Mouse (Mus musculus): ENCODE data around the gene Cxcl17.
"Not testable (repeated sequence)": the region's sequence is repeated elsewhere in the genome, so short reads cannot be mapped to it uniquely, and the experiment has no call there.

Gene Cxcl17

GRCm38 (mm10) chr7:25412833-25413441, at the start of gene Cxcl17:
Cxcl17 (minus strand) TSS chr7:25412886.
- no peak for DNase-seq (ENCODE audit: low spot score)

DNA sequence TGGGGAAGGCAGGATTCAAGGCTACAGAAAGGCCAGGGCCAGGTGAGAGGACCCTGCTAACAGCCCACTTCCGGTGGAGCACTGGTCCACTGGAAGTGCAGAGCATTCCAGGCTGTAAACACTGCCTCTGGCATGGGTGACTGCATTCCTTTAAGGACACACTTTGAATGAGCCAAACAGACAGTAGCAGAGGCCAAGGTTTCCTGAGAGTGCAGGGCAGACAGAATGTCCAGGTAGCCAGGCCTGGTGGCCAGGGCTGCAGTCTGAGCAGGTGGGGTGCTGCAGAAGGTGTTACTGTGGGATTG, 49.3 kb upstream of the Cxcl17 start:
- DNase-seq (ENCODE audit: low spot score): not testable (repeated sequence)

DNA sequence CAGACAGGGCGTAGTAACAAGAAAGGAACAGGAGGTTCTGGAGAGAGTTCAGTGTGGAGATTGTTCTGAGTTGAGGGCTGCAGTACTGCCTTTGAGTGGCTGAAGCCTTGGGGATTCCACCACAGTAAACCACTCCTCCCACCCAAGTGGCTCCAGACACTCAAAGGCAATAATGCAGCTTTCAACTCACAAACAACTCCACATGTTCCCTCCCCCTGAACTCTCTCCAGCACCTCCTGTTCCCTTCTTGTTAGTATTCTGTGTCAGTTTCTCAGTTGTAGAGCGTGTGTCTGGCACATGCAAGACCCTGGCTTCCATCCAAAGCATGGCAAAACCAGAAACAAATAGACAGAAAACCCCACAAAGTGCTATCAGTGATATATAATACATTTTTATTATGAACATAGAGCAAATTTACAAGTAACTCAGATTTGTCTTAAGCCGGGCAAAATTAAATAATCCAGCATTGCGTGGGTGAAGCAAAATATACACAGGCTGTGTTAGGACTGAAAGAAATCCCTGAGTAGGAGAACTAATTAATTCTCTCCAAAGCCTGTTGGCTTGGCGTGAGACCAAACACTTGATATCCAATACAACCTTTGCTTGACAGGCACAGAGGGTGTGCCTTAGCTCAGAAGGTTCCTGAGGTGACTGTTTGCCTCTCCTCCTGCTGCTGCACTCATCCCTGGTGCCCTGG, 48.8 kb upstream of the Cxcl17 start:
- not testable (repeated sequence) for DNase-seq (ENCODE audit: low spot score)

DNA sequence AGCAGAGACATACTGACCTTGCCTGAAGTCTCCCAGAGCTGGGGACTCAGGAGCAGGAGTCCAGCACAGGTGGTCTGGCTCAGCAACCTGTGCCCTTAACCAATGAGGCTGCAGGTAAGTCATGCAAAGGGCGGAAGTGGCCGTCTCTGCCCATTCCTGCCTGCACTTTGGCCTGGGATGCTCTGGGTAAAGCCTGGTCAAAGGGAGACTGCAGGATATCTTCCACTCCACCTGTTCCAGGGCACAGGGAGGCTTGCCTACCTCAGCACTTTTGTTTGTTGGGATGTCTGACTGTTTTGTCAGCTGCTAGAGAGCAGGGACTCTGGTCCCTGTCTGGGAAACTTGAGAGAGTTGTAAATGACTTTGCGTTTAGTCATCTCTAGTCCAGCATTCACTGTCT, 39.4 kb upstream of the Cxcl17 start:
- DNase-seq (ENCODE audit: low spot score): no peak

GRCm38 (mm10) chr7:25449913-25450890, 37.5 kb upstream of the Cxcl17 start:
- no peak for DNase-seq (ENCODE audit: low spot score)

DNA sequence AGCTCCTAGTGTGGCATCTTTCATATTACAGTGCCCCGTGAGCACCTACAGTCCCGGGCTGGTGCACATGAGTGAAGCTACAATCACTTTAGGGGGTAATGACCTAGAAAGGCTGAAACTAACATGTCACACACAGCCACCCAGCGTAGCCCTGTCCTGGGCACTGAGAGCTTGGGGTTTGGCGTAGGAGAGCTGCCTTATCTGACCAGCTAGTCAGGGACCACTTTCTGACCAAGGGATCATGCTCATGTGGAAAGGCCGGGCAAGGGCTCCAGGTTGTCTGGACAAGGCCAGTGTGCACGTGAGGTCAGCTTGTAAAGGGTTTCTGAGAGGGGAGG, 28.1 kb upstream of the Cxcl17 start:
- DNase-seq (ENCODE audit: low spot score): no peak

GRCm38 (mm10) chr7:25439978-25440815, 27.5 kb upstream of the Cxcl17 start:
- no peak for DNase-seq (ENCODE audit: low spot score)

DNA sequence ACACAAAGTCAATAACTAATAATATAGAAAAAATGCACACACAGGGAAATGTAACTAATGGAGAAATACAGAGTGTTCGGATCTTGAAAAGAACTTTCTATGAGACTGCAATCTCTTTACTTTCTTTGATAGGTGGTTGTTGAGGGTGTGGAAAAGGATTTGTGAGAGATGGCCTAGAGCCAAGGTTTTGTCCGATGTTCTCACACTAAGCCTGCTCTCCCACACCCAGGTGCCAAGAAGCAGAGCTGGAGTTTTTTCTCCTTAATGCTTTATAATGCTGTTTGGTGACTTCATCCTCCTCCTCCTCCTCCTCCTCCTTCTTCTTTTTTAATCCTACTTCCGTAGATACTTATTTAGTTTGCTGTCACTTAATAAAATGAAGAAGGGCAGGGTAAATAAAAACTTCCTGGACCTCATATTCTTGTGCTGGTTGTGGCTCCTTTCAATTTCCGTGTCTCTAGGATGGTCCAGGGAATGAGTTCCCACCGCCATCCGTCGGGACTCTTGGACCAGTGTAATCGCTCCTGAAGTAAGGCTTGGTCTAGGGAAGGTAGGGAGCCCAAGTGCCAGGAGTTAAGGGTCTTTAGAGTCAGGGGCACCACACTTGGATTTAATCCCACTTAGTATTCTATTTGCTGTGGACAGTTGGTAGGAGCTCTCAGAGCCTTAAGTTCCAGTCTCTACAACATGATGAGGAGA, 26.6 kb upstream of the Cxcl17 start:
- no peak for DNase-seq (ENCODE audit: low spot score)

DNA sequence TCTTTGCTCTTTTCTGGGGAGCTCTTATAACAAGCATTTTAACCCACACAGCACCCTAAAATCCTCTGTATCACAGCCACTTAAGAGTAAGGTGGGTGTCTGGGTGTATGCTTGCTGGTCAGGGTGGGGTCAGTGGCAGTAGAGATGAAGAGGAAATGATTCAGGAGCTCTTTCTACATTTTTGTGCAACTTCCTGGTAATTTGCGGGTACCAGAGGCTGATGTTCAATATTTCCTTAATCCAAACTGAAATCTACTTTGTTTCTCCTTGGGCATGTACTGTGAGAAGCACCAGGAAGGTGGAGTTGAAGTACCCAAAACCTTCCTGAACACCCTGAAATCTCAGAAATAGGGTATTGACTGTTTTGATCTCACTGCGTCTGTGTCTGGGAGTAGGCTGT, 24.0 kb upstream of the Cxcl17 start:
- DNase-seq (ENCODE audit: low spot score): no peak

DNA sequence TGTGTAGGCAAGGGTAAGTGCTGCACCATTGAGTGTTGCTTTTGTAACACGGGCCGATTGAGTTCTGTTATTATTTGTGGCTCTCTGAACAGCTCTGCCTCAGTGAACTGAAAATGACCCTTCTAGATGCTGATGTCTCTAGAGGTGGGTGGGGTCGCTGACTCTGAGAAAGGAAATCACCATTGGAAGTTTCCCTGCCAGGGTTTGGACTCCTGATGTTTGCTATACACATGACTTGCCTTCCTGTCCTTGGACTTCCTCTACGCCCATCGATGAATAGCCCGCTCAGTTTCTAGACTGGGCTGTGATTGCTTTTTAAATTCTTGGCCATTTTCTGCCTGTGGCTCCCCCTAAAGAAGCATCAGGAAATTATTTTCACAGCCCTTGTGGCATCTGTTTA, 23.5 kb upstream of the Cxcl17 start:
- DNase-seq (ENCODE audit: low spot score): no peak

GRCm38 (mm10) chr7:25435546-25435851, 22.8 kb upstream of the Cxcl17 start:
- no peak for DNase-seq (ENCODE audit: low spot score)

GRCm38 (mm10) chr7:25434654-25435545, 22.2 kb upstream of the Cxcl17 start:
- no peak for DNase-seq (ENCODE audit: low spot score)

GRCm38 (mm10) chr7:25433781-25434560, 21.3 kb upstream of the Cxcl17 start:
- DNase-seq (ENCODE audit: low spot score): no peak

GRCm38 (mm10) chr7:25433007-25433541, 20.4 kb upstream of the Cxcl17 start:
- no peak for DNase-seq (ENCODE audit: low spot score)

GRCm38 (mm10) chr7:25432381-25432780, 19.7 kb upstream of the Cxcl17 start:
- DNase-seq (ENCODE audit: low spot score): no peak

DNA sequence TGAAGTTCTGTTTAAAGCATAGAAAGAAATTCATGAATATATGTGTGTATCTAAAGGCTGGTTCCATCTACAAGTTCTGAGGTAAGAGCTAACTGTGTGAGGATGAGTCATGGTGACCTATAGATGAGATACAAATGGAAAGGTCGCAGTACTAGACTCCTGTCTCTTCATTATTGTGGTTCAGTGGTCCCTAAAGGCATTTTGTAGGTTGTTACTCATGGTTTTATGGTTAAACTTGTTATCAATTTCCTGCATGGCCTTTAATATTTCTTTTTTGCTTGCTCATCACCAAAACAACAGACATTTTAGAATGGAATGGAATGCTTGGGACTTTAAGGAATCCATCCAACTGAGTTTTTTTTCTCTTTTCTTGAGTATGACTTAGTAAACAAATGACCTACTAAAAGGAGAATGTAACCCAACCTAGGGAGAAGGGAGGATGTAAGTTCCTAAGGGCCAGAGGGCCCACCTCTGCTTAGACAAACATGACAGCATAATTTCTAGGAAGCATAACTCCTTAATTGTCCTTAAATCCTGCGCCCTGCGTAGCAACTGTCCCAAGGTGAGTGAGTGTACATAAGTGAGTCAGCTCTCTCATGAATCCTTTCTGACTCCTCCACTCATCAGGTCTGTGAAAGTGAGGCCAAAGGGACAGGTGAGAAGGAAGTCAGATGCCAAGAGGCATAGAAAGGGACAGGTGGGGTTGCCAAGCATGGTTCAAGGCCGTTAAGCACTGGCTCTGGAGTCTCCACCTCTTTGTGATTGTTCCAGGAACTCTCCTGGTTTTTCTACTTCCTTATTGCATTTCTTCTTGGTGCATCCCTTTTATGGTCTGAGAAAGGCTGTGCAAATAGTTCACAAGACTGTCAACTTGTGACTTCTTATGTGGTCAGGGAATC, 17.4 kb upstream of the Cxcl17 start:
- DNase-seq (ENCODE audit: low spot score): no peak

- DNase-seq (ENCODE audit: low spot score): no peak
Measured at GRCm38 (mm10) chr7:25428321-25428720, 15.6 kb upstream of the Cxcl17 start.

DNA sequence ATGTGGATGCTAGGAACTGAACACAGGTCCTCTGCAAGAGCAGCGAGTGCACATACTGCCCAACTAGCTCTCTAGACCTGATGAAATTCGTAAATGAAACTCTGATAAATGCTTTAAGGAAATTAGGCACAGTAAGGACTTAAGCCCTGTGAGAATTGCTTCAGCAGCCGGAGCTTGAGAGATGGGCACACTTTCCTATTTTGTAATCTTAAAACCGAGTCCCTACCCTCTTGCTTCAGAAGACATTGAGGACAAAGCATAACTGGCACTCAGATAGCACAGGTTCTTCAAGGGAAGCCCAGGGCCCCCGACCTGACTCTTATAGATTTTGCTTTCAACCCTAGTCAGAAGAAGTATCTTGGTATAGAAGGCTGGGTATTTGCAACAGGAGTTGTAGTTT, 14.5 kb upstream of the Cxcl17 start:
- no peak for DNase-seq (ENCODE audit: low spot score)

GRCm38 (mm10) chr7:25426380-25426779, 13.7 kb upstream of the Cxcl17 start:
- DNase-seq (ENCODE audit: low spot score): not testable (repeated sequence)

All from testis, postnatal 10 days (tissue).